Mouse (Mus musculus): Measurements from ENCODE around the gene Fam126b. TPM values are rescaled to one million over a fixed set of nuclear protein-coding genes. Genes with fewer than 3 reads are reported as not detected.
"Not testable (repeated sequence)": the region's sequence is repeated elsewhere in the genome, so short reads cannot be mapped to it uniquely, and the experiment has no call there.

Gene Fam126b
- total RNA-seq, 1 experiment from 2014 or later = 53.5 TPM

DNA sequence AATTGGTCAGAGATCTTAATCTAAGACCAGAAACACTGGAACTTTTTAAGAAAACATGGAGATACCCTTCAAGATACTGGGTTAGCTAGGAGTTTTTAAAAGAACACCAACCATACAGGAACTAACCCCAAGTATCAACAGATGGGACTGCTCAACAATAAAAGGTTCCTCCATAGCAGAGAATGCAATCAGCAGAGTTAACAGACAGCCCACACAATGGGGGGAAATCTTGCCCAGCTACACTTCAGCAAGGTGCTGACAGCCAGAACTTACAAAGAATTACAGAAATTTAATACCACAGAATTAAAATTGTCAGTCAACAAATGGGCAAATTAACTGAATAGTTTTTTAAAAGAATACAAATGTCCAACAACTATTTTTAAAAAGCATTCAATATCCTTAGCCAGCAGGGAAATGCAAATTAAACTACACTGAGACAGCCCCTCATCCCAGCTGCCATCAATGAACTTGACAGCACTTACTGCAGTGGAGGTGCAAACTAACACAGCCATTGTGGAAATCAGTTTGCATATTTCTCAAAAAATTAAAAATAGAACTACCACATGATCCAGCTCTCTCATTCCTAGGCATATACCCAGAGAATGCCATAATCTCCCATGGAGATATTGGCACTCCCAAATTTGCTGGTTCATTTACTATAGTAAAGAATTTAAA is 17.5 kb downstream of the Fam126b start:
- no peak for DNase-seq

DNA sequence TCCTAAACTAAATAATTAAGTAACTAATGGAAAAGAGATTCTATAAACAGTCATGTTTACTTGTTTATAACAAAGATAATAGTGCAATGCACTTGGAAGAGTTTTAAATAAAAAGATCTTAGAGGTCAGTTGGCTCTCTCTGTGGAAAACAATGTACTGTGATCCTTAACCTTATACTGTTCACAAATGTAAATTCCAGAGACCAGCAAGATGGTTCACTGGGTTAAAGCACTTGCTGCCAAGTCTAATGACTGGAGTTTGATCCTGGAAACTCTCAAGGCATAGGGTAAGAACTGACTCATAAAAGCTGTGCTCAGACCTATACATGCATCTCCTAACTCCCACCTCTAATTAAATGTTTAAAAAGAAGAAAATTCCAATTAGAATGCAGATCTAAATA is 19.5 kb downstream of the Fam126b start:
- no peak for DNase-seq

DNA sequence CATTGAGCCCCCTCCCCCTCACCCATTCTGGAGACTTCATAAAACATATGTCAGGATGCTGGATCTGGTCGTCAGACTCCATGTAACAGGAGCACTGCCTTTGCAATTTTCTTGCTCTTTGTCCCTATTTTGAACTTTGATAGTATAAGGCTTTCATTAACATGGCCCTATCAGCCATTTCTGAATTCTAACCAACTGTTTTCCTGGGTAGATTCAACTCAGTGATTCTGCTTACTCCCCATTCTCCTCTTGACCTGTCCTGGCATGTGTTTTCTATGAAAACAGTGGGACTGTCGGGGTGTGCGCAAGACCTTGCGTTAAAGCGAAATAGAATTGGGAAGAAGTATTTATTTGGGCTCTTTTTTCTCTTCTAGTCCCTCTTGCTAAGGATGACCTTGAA is 21.1 kb downstream of the Fam126b start:
- no peak for DNase-seq

DNA sequence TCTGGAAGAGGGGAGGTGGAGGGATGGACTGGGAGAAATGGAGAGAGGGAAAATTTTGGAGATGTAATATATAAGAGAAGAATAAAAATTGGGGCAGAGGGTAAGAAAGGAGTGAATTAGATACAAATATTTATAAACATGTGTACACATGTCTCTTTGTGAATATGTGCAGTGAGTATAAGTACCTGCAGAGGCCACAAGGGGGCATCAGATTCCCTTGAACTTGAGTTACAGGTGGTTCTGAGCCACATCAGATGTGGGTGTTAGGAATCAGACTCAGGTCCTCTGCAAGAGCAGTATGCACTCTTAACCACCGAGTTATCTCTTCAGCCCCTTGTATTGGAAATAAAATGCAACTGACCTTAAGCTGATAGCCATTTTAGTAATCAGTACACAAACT is 23.7 kb downstream of the Fam126b start:
- DNase-seq = peak; percentile 62

DNA sequence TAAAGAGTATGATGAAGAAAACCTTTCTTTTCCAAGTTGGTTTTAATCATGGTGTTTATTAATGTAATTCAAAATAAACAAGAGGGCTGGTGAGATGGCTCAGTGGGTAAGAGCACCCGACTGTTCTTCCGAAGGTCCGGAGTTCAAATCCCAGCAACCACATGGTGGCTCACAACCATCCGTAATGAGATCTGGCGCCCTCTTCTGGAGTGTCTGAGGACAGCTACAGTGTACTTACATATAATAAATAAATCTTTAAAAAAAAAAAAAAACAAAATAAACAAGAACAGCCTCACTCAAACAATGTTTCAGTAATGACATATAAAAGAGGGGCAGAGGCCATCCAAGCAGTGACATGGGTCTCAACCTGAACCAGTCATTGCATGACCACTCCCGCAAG is 25.8 kb downstream of the Fam126b start:
- not testable (repeated sequence) for DNase-seq

DNA sequence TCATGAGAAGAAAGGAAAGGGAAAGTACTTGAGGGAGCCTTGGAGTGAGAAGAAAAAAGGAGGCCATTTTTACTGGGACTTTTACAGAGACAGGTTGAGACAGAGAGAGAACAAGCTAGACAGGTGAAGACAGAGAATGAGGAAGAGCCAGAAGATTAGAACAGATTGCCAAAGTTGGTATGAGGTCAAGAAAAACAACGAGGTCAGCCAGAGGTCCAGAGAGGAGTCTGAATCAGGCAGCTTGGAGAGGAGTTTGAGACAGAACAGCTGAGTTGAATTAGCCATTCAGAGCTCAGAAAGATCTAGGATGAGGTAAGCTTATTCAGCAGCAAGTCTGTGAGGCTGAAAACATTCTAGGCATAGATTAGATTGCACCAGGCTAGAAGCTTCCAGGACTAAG is 44.7 kb downstream of the Fam126b start:
- DNase-seq = no peak

DNA sequence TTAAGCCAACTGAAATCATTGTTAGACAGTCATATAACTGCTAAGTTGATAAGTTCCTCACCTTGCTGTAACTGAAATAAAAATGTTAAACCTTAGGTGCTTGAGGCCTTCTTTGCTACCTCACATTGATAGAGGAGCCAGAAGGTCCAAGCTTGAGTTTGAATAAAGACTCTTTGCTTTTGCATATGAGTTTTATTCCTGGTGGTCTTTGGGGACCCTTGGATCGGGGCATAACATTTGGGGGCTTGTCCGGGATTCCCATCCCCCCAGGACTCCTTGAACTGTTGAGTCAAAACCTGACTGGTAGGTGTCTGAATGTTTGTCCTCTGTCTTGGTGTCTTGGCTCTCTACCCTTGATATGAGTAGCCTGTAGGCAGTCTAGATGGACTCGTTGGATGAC is 78.9 kb downstream of the Fam126b start:
- no peak for DNase-seq

DNA sequence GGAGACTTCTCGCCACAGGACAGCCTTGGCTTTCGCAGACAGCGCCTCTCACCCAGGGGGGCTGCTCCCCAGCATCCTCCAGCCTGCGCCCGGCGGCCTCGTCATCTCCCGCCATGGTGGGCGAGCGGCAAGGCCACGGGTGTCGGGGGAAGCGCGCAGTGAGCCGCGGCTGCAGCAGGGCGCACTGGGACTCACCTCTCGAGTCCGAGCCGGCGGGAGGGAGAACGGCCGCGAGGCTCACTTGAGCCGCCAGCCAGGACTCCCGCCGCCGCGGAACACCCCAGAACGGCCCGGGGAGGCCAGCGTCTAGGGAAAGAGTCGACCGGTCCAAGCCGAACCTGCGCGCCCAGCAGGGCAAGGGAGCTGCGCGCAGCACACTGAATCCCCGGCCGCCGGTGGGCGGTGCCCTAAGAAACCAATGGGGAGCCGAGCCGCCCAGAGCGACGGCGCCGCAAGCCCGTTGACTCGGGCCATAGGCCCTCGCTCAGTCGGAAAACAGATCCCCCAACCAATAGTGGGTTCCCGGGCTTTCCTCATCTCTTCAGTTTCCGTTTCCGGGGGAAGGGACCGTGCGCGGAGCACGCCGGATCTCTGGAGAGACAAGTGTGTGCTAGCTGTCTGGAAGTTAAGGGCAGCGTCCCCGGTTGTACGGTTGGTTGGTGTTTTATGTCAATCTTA is 81.4 kb downstream of the Fam126b start, which contains the start of gene Orc2:
Orc2 (minus strand) TSS at position 533 of the 678 bp plus-strand sequence.
- peak; percentile 96 for DNase-seq

DNA sequence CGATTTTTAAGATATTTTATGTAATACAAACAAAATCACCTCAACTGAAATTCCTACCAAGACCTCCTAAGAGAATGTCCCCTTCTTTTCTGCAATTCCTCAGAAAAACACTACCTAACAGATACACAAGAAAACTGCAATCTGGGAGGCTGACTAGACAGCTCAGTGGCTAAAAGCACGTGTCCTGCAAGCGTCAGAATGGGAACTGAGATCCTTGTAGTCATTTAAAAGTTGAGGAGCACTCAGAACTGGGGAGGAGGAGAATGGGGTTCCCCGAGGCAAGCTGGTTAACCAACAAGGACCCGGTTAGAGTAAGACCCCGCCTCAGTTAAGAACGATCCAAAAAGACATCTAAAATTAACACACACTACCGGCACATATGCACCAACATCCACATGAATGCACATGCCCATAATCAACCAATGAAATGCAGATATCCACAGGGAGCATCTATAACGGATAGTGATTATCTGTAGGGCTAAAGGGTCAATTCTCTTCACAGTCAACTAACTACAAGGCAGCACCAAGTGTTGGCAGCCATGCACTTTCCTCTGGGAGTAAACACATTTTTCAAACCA is 82.2 kb downstream of the Fam126b start:
- DNase-seq = no peak

DNA sequence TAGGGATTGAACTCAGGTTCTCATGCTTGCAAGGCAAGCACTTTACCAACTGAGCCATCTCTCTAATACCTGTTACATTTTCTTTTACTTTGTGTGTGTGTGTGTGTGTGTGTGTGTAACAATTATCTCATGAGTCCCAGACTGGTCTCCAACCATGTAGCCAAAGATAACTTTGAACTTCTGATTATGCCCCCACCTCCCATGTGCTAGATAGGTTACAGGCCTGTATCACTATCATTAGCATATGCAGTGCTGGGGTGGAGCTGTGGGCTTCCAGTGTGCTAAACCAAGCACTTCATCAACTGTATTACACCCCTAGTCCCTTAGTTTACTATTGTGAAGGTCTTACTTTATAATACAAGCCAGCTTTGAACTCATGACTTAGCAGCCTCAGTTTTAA is 83.0 kb downstream of the Fam126b start:
- DNase-seq = no peak

DNA sequence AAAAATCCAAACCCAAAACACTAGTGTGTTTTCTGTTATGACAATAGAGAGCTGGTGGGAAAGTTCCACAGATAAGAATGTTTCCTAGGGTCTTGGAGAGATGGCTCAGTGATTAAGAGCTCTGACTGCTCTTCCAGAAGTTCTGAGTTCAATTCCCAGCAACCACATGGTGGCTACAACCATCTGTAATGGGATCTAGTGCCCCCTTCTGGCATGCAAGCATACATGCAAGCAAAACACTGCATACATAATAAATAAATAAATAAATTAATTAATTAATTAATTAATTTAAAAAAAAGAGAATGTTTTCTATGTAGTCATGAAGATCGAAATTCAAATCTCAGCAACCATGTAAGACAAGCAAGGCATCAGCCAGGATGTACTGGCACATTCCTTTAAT is 87.4 kb downstream of the Fam126b start:
- no peak for DNase-seq

DNA sequence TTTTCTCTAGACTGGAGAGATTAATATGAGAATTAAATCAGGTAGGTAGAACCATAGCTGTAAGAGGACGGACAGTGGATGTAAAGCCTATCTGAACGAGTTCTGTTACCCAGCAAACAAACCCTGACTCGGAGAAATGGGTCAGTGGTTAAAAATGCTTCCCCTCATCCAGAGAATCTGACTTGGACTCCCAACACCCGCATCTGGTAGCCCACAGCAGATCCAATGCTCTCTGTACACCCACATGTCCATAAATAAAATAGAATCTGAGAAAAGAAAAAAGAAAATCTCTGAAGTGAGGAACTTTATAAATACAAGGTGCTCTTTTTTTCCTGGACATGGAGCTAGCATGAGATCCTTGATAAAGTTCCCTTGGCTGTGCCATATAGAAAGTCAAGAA is 88.4 kb downstream of the Fam126b start:
- DNase-seq = no peak

DNA sequence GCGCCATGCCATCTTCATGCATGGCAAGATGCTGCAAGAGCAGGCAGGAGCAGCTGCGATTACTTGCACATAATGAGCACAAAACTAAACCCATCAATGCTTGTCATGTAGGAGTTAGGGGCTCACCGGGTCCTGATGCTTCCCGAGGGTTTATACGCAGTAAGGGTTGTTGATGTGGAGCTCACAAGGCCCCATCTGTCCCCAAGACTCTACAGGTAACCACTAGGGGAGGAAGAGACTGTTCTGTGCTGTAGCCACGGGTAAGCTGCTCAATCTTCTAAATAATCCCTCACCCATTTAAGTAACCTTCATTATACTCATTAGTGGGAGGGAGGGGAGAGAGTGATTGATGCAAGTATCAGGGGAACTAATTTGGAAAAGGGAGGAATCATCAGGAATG is 90.5 kb downstream of the Fam126b start:
- DNase-seq = no peak

DNA sequence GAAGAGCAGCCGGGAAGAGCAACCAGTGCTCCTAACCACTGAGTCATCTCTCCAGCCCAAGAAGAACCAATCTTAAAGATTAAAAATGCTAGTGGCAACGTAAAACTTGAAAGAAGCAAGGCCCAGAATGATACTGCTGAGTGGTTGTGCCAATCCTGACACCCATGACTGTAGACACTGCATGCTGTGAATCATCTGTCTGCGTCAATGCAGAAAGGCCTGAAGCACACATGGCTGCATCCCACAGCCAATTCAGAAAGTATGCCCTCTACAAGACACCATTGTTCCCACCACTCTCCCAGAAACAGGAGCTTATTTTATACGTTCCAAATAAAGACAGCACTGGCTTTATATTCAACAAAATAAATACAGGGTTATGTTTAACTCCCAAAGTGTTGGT is 103.5 kb downstream of the Fam126b start:
- DNase-seq = no peak

DNA sequence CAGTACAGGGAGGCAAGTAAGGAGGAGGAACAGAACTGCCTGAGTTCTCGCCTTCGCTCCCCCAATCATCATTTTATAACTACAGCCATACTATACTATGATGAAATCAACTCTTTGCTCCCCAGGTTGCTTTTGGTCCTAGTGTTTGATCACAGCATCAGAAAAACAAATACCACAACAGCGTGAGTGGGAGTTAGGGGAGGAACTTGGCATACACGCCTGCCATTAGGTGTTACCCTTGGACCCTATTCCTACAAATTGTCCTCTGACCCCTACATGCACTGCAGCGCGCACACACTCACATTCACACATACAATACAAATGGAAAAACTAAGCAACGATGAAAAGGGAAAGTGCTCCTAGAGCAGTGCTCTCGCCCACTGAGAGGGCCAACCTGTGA is 110.5 kb downstream of the Fam126b start:
- no peak for DNase-seq

Other genes starting within 250 kb of the Fam126b start
- gene Bzw1, start 193.4 kb downstream of the Fam126b start, total RNA-seq (2021) = 180 and 184 TPM in 2 replicates
- 167 and 176 TPM in 2 replicates for gene Clk1, start 162.3 kb downstream of the Fam126b start, total RNA-seq (2021)
- gene Nif3l1, start 141.2 kb downstream of the Fam126b start, total RNA-seq (2021) = 17.6 and 18.8 TPM in 2 replicates
- gene Ppil3, start 140.8 kb downstream of the Fam126b start, total RNA-seq (2021) = 26.5 and 35.0 TPM in 2 replicates
- gene Orc2, start 81.2 kb downstream of the Fam126b start, total RNA-seq (2021) = 20.5 and 24.9 TPM in 2 replicates
- 224 and 254 TPM in 2 replicates for gene Ndufb3, start 61 bp upstream of the Fam126b start, total RNA-seq (2021)
- 7.9 and 9.4 TPM in 2 replicates for gene Als2cr12, start 109.7 kb upstream of the Fam126b start, total RNA-seq (2021)
- 110 and 121 TPM in 2 replicates for gene Cflar, start 125.2 kb upstream of the Fam126b start, total RNA-seq (2021)
- 20.2 and 25.4 TPM in 2 replicates for gene Casp8, start 209.1 kb upstream of the Fam126b start, total RNA-seq (2021)

All from adrenal gland, postnatal 14 days (tissue).